Mouse (Mus musculus) C2C12 (cell line): Measurements from ENCODE around the gene Tcea3. TPM values are rescaled to one million over a fixed set of nuclear protein-coding genes. Genes with fewer than 3 reads are reported as not detected.

Experiments used
- H3K27me3 ChIP-seq: one replicate; pipeline ENCODE4 v1.6.1; 2011; ENCODE audit not compliant: control insufficient read depth, insufficient read depth, insufficient read length
- H3K36me3 ChIP-seq: one replicate; pipeline ENCODE4 v1.6.1; 2011; ENCODE audit not compliant: control insufficient read depth, insufficient read depth
- H3K4me3 ChIP-seq: one replicate; pipeline ENCODE4 v1.5.1; 2011; ENCODE audit warnings: mild to moderate bottlenecking, control low read depth; ENCODE audit not compliant: poor library complexity, insufficient read depth, severe bottlenecking
- H3K79me2 ChIP-seq: one replicate; pipeline ENCODE4 v1.6.1; 2011; ENCODE audit not compliant: control insufficient read depth, insufficient read depth
- H3K79me3 ChIP-seq: one replicate; pipeline ENCODE4 v1.6.1; 2011; ENCODE audit warnings: low read depth, control low read depth
- H3ac ChIP-seq: one replicate; pipeline ENCODE3; 2011; ENCODE audit warnings: low read depth; ENCODE audit not compliant: control insufficient read depth, insufficient read length
- CEBPB ChIP-seq: IDR thresholded peaks from one replicate; pipeline ENCODE4 v1.6.1; 2011; ENCODE audit warnings: low read depth, mild to moderate bottlenecking, control low read depth, moderate library complexity
- CTCF ChIP-seq: IDR thresholded peaks from one replicate; pipeline ENCODE4 v1.5.1; 2011; ENCODE audit not compliant: control insufficient read depth, insufficient read depth, insufficient read length
- FOSL1 ChIP-seq: IDR thresholded peaks from one replicate; pipeline ENCODE4 v1.8.0; 2011; ENCODE audit warnings: mild to moderate bottlenecking, low read length; ENCODE audit not compliant: poor library complexity, insufficient read depth, severe bottlenecking
- MAX ChIP-seq: IDR thresholded peaks from one replicate; pipeline ENCODE4 v1.6.1; 2011; ENCODE audit warnings: mild to moderate bottlenecking, control low read depth
- MYOD1 ChIP-seq: IDR thresholded peaks from one replicate; pipeline ENCODE4 v1.6.1; 2011; ENCODE audit warnings: low read depth; ENCODE audit not compliant: control insufficient read depth, insufficient read length
- MYOG ChIP-seq: IDR thresholded peaks from one replicate; pipeline ENCODE4 v1.6.1; 2011; ENCODE audit not compliant: control insufficient read depth, insufficient read length; ENCODE audit errors: extremely low read depth
- USF1 ChIP-seq: IDR thresholded peaks from one replicate; pipeline ENCODE4 v1.6.1; 2011; ENCODE audit warnings: low read depth, mild to moderate bottlenecking, control low read depth, moderate library complexity
- polyA plus RNA-seq: library from polyadenylated mRNA; unstranded; fragments of >200 nt; fragmentation: generic; extraction: Trizol; gene quantifications from one replicate; pipeline ENCODE4 v1.2.1, GENCODE M21; 2012; ENCODE audit warnings: missing spikeins

Gene Tcea3
- polyA plus RNA-seq, 1 experiment = 2.8 TPM

- TF ChIP-seq USF1 (no peak), CTCF (no peak), MYOD1 (no peak), MAX (no peak), FOSL1 (no peak), MYOG (no peak), CEBPB (no peak)
- H3K79me3 ChIP-seq = peaks cover 15% of the 10 kb centered on the region
These were observed 36.3 kb downstream of the Tcea3 start for GRCm38 (mm10) chr4:136283783-136284182.

GRCm38 (mm10) chr4:136284455-136284854, 36.9 kb downstream of the Tcea3 start, which contains the start of gene Zfp46:
Zfp46 (plus strand) TSS chr4:136284683.
- H3K79me3 ChIP-seq = peaks cover 15% of the 10 kb centered on the region
- no peaks in the 10 kb centered on the region for H3K27me3 ChIP-seq
- H3K4me3 ChIP-seq = peak within 1 kb of the TSS; percentile 57
- no peak for TF ChIP-seq CTCF
- no peak for TF ChIP-seq MAX
- TF ChIP-seq MYOG = no peak
- TF ChIP-seq CEBPB = no peak
- TF ChIP-seq MYOD1 = no peak
- peaks cover 24% of the 10 kb centered on the region for H3K36me3 ChIP-seq
- peaks cover 25% of the 10 kb centered on the region for H3K79me2 ChIP-seq
- H3ac ChIP-seq = peak within 1 kb of the TSS; percentile 48

More at GRCm38 (mm10) chr4:136283783-136284182, 36.3 kb downstream of the Tcea3 start:
- no peak overlapping the region for H3K4me3 ChIP-seq
- peaks cover 18% of the 10 kb centered on the region for H3K36me3 ChIP-seq
- H3K79me2 ChIP-seq = peaks cover 25% of the 10 kb centered on the region
- no peak overlapping the region for H3ac ChIP-seq
- no peaks in the 10 kb centered on the region for H3K27me3 ChIP-seq

- H3K79me3 ChIP-seq = peaks cover 15% of the 10 kb centered on the region
- H3K4me3 ChIP-seq = peak overlapping the region; percentile 25
- H3K27me3 ChIP-seq = no peaks in the 10 kb centered on the region
- H3K79me2 ChIP-seq = peaks cover 25% of the 10 kb centered on the region
- TF ChIP-seq MAX (no peak), FOSL1 (no peak), MYOG (no peak), CEBPB (no peak), CTCF (no peak), MYOD1 (no peak), USF1 (no peak)
- peaks cover 28% of the 10 kb centered on the region for H3K36me3 ChIP-seq
- H3ac ChIP-seq = peak overlapping the region; percentile 48
These were observed 37.4 kb downstream of the Tcea3 start for GRCm38 (mm10) chr4:136284891-136285290.

DNA sequence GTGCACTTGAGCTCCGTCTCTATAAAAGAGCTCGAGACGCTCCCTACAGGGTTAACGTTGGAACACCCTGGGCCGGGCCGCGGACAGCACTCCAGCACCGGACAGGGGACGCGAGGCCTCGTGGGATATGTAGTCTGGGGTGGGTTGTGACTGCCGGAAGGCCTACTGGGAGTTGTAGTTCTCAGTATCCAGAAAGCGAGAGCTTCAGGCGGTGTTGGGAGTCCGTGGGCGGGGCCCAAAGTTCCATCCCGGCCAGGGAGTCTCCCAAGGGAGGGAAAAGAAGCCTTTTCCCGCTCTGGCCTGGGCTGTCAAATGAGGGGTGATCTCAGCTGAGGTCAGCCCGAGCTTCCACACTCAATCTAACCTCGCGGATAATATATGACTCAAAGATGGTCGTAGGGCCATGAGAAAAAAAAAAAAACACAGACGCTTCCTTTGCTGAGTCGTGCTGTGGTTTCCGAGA, 37.9 kb downstream of the Tcea3 start:
- Histone ChIP-seq H3K27me3 (no peaks in the 10 kb centered on the region), H3K79me2 (peaks cover 25% of the 10 kb centered on the region), H3ac (peak overlapping the region; percentile 42), H3K36me3 (peaks cover 33% of the 10 kb centered on the region), H3K4me3 (peak overlapping the region; percentile 57), H3K79me3 (peaks cover 15% of the 10 kb centered on the region)
- no peak for TF ChIP-seq CTCF
- no peak for TF ChIP-seq MYOD1
- TF ChIP-seq MAX = no peak
- no peak for TF ChIP-seq CEBPB
- TF ChIP-seq USF1 = no peak
- no peak for TF ChIP-seq FOSL1
- no peak for TF ChIP-seq MYOG

DNA sequence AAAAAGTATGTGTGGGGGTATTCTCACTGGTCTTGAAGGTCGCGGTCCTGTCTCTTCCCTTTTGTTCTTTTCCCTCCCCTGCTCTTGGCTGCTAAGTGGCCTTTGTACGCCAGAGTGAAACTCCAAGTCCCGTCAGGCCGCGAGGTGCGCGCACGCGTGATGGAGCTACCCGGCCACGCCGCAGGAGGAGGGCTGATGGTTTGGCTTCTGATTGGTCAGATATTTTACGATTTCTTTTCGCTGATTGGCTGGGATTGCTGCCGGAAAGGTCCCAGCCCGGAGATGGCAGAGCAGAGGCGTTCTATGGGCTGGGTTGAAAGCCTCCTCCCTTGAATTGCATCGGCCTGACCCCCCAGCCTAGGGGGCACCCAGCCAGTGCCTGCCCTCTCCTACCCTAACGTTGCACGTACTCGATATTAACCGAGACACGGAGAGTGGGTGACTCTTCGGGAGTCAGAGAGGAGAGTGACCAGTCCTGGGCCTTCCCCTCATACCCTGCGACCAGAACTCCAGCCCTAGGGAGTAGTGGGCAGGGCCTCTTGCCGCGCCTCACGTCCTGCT, 38.4 kb downstream of the Tcea3 start:
- Histone ChIP-seq H3K36me3 (peaks cover 36% of the 10 kb centered on the region), H3K79me2 (peaks cover 25% of the 10 kb centered on the region), H3K79me3 (peaks cover 15% of the 10 kb centered on the region), H3K4me3 (peak overlapping the region; percentile 57), H3K27me3 (no peaks in the 10 kb centered on the region), H3ac (peak overlapping the region; percentile 93)
- no peak for TF ChIP-seq USF1
- TF ChIP-seq CEBPB = no peak
- TF ChIP-seq MAX = peak; percentile 18

DNA sequence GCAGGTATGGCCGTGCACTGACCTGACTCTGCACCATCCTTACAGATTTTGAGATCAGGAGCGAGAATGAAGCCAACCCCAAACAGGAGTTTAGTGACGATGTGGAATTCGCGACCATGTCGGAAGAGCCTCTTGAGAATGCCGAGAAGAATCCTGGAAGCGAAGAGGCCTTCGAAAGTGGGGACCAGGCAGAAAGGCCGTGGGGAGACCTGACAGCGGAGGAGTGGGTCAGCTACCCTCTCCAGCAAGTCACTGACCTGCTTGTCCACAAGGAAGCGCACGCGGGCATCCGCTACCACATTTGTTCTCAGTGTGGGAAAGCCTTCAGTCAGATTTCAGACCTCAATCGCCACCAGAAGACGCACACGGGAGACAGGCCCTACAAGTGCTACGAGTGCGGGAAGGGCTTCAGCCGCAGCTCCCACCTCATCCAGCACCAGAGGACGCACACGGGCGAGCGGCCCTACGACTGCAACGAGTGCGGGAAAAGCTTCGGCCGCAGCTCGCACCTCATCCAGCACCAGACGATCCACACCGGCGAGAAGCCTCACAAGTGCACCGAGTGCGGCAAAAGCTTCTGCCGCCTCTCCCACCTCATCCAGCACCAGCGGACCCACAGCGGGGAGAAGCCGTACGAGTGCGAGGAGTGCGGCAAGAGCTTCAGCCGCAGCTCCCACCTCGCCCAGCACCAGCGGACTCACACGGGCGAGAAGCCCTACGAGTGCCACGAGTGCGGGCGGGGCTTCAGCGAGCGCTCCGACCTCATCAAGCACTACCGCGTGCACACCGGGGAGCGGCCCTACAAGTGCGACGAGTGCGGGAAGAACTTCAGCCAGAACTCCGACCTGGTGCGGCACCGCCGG, 42.6 kb downstream of the Tcea3 start:
- Histone ChIP-seq H3ac (no peak overlapping the region), H3K4me3 (no peak overlapping the region), H3K79me2 (peaks cover 25% of the 10 kb centered on the region), H3K36me3 (peaks cover 59% of the 10 kb centered on the region), H3K79me3 (peaks cover 15% of the 10 kb centered on the region), H3K27me3 (no peaks in the 10 kb centered on the region)
- TF ChIP-seq MAX = no peak
- no peak for TF ChIP-seq USF1
- TF ChIP-seq CEBPB = no peak
- TF ChIP-seq MYOD1 = no peak
